Comparison of ENCODE assay signal across 9 mouse cellular contexts in the genomic region with DNA sequence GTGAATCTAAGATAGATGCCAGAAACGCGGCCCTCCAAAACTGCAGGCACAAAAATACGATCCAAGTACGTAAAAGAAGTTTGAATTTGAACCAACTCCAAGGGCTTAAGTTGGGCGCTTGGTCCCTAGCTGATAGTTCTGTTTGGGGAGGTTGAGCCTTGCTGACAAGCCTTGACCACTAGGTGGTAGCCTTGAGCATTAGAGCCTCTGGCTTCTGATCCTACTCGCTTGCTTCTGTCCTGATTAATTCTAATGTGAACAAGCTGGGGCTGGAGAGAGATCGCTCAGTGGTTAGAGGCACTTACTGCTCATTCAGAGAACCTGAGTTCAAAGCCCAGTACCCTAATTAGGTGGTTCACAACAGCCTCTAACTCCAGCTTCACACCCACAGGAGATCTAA. TPM values are rescaled to one million over a fixed set of nuclear protein-coding genes. Genes with fewer than 3 reads are reported as not detected.
DNase-seq lines count a peak whose midpoint lies in the region; ATAC-seq and TF ChIP-seq lines count a peak whose summit lies in the region.
"Had no signal": no experiment of that assay in that cellular context is flagged by ENCODE, and none has a peak within 500 bp of the region (broad histone marks: within the 10 kb centered on the region; RNA-seq: fewer than 3 reads in every experiment).

No protein-coding gene starts in this region.

- no peaks in the 10 kb centered on the region for H3K9me3 ChIP-seq in heart, embryonic 11.5 days (replicated peaks; ENCODE audit: control insufficient read depth, low read length)
- H3K9me3 ChIP-seq: limb, embryonic 13.5 days had no signal

- no peak overlapping the region for H3K27ac ChIP-seq in heart, embryonic 11.5 days (ENCODE audit: low read depth, low read length)
- H3K27ac ChIP-seq in layer of hippocampus, adult 2 months = no peak overlapping the region
- H3K27ac ChIP-seq: limb, embryonic 13.5 days had no signal

- H3K27me3 ChIP-seq in heart, embryonic 11.5 days (ENCODE audit: control insufficient read depth, insufficient read depth, low read length) = no peaks in the 10 kb centered on the region

- no peak overlapping the region for H3K4me2 ChIP-seq in heart, embryonic 11.5 days
- H3K4me2 ChIP-seq: limb, embryonic 13.5 days had no signal

- H3K4me1 ChIP-seq in heart, embryonic 11.5 days (ENCODE audit: control insufficient read depth, insufficient read depth, low read length) = no peaks in the 10 kb centered on the region
- H3K4me1 ChIP-seq: limb, embryonic 13.5 days had no signal

- TF ChIP-seq CTCF in layer of hippocampus, adult 2 months (conservative IDR thresholded peaks at IDR 0.05) = peak; percentile 91

- no peak overlapping the region for H3K9ac ChIP-seq in heart, embryonic 11.5 days (ENCODE audit: low read depth, low read length)
- H3K9ac ChIP-seq: limb, embryonic 13.5 days had no signal

- WGBS in heart, embryonic 11.5 days (ENCODE audit: insufficient replicate concordance) = 18% methylated on average over 7 of the region's 7 CpGs

- peak; percentile 34 to 78 for DNase-seq in heart, adult 18-20 months
- DNase-seq in WW6 (ENCODE audit: low read depth, low spot score) = peak; percentile 74
- peak; percentile 70 to 81 for DNase-seq in cerebellum, postnatal 36 days
- DNase-seq in layer of hippocampus, adult 2 months (ENCODE audit: low spot score in 2 of 2) = peak; percentile 46 to 72
- DNase-seq in lung, postnatal 10 days = peak; percentile 78
- DNase-seq in right cerebral cortex, postnatal 36 days (ENCODE audit: low spot score in 2 of 2) = peak; percentile 11 to 29

- no peak for ATAC-seq in heart, embryonic 11.5 days (replicated peaks; ENCODE audit: insufficient number of reproducible peaks, low FRiP score, low TSS enrichment)
- ATAC-seq in granulocyte monocyte progenitor cell, adult 5-6 weeks (replicated peaks; ENCODE audit: poor library complexity, severe bottlenecking) = peak; percentile 68

- H3K4me3 ChIP-seq in heart, embryonic 11.5 days (ENCODE audit: low read depth, low read length) = no peak overlapping the region
- no peak overlapping the region for H3K4me3 ChIP-seq in layer of hippocampus, adult 2 months
- H3K4me3 ChIP-seq: limb, embryonic 13.5 days had no signal

- no peaks in the 10 kb centered on the region for H3K36me3 ChIP-seq in heart, embryonic 11.5 days (ENCODE audit: control insufficient read depth, insufficient read depth, low read length)
- H3K36me3 ChIP-seq: limb, embryonic 13.5 days had no signal

RNA-seq across cellular contexts. Expression of a gene that starts 23.9 kb away (rescaled TPM):
- 1 to 10 TPM in 1 of 2 experiments, not detected in 1; 1.1 TPM for total RNA-seq in heart, adult 18-20 months (2021)
- polyA plus RNA-seq in heart, embryonic 11.5 days (2014; fragmentation: Nextera tagmentation; extraction: Ambion mirVana) = not detected in 2 replicates
- total RNA-seq in granulocyte monocyte progenitor cell, adult 5-6 weeks (2014; fragmentation: Nextera tagmentation) = not detected in 2 replicates
- total RNA-seq in granulocyte monocyte progenitor cell, adult 5-6 weeks (2017) = not detected in 2 replicates
- total RNA-seq in layer of hippocampus, adult 2 months (2021) = 1 to 10 TPM; 2.2 to 2.9 TPM
- polyA plus RNA-seq: limb, embryonic 13.5 days had no signal

Comparison
In these comparisons a context has a peak if more than half of its experiments do, and no peak if none do; other contexts are left out.
1. DNase-seq: peak in every context shown above with its lines; median percentile 78 in lung, postnatal 10 days; 76 in cerebellum, postnatal 36 days; 74 in WW6; 59 in layer of hippocampus, adult 2 months; 56 in heart, adult 18-20 months; 20 in right cerebral cortex, postnatal 36 days.